Mouse (Mus musculus): Measurements from ENCODE around the gene Clec16a.

DNA sequence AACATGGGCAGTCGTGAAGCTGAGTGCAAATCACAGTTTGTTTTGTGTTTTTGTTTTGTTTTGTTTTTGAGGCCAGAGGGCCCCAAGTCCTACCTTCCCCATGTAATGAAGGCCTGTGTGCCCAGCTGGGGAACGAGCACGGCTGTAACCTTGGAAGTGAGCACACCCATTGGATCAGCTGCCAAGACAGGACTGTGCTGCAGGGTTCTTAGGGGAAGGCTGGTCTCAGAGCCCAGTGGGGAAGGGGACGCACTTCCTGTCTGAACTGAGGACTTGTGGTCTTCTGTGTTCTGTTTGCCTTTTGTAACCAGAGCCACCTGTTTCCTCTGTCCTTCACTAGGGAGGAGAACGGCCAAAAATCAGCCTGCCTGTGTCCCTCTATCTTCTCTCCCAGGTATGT lies 32.4 kb downstream of the Clec16a start:
- TF ChIP-seq CTCF (conservative IDR thresholded peaks at IDR 0.05; ENCODE audit: insufficient read depth, insufficient read length, low read depth, low read length) (no peak), POLR2A (IDR thresholded peaks at IDR 0.05; ENCODE audit: low read depth, low read length) (no peak)

Data from kidney, adult 2 months (tissue).